Mouse (Mus musculus): ENCODE measurements at regions not wholly inside any gene's neighbourhood (a gene's known extent, or its start where the extent isn't known, plus 50 kb on each side); places are given as distances from the start of the nearest gene placed in this dataset.

DNA sequence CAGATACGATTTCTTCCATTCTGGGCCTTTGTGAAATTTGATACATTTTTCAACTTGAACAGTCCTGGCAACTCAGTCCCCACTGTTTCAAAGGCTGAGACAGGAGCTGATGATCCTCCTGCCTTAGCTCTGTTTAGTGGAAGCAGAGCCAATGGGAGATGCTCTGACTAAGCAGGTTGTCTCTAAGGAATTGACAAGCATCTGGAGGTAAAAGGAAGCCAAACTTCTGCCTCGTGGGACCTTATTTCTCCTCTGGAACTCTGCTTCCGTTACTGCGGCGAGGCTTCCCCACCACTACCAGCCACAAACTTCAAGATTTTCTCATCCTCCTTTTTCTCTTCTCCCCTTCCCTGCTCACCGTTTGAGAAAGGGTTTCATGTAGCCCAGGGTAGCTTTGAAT, 78.4 kb downstream of the Edn1 start:
- no peaks in the 10 kb centered on the region for H3K4me1 ChIP-seq (ENCODE audit: control insufficient read depth, insufficient read depth, low read length)
- no peak overlapping the region for H3K27ac ChIP-seq (replicated peaks; ENCODE audit: low read depth, low read length)
- H3K4me3 ChIP-seq (replicated peaks; ENCODE audit: low read length): no peak overlapping the region
- H3K9me3 ChIP-seq (ENCODE audit: control insufficient read depth, low read length): no peaks in the 10 kb centered on the region
- no peak overlapping the region for H3K9ac ChIP-seq (ENCODE audit: low read depth, low read length, severe bottlenecking)
- no peaks in the 10 kb centered on the region for H3K36me3 ChIP-seq (ENCODE audit: control insufficient read depth, insufficient read depth, low read length)
- H3K4me2 ChIP-seq (replicated peaks; ENCODE audit: low read depth, low read length, severe bottlenecking): no peak overlapping the region
- no peak for ATAC-seq (ENCODE audit: low FRiP score, low read depth)
- WGBS: 71% methylated on average over 6 of the region's 6 CpGs
- no peak for DNase-seq (ENCODE audit: low spot score)
- TF ChIP-seq POLR2A (IDR thresholded peaks at IDR 0.05; ENCODE audit: borderline replicate concordance, extremely low read depth, insufficient read depth, insufficient read length): no peak
- no peaks in the 10 kb centered on the region for H3K27me3 ChIP-seq (ENCODE audit: control insufficient read depth, insufficient read depth, low read length)

DNA sequence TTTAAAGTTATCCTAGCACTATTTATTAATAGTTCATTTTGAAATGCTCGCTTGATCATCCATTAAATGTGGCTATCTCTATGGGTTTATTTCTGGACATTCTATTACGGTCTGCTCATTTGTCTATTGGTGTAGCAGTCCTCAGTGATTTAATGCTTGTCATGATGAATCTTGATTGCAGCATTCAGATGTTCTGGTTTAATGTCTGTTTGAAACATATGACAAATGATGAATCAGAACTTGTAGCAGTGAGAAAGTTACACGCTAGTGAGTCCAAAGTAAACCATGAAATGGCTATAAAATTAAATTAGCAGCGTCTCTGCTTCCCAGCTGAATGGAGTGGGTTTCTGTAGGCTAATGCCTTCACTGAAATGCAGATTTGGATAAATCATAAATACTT, 81.8 kb downstream of the Edn1 start:
- ATAC-seq (ENCODE audit: low FRiP score, low read depth) (no peak), DNase-seq (ENCODE audit: low spot score) (no peak)
- Histone ChIP-seq H3K4me3 (replicated peaks; ENCODE audit: low read length) (no peak overlapping the region), H3K9me3 (ENCODE audit: control insufficient read depth, low read length) (no peaks in the 10 kb centered on the region), H3K27ac (replicated peaks; ENCODE audit: low read depth, low read length) (no peak overlapping the region), H3K4me1 (ENCODE audit: control insufficient read depth, insufficient read depth, low read length) (no peaks in the 10 kb centered on the region), H3K36me3 (ENCODE audit: control insufficient read depth, insufficient read depth, low read length) (no peaks in the 10 kb centered on the region), H3K9ac (ENCODE audit: low read depth, low read length, severe bottlenecking) (no peak overlapping the region), H3K4me2 (replicated peaks; ENCODE audit: low read depth, low read length, severe bottlenecking) (no peak overlapping the region), H3K27me3 (ENCODE audit: control insufficient read depth, insufficient read depth, low read length) (no peaks in the 10 kb centered on the region)
- no peak for TF ChIP-seq POLR2A (IDR thresholded peaks at IDR 0.05; ENCODE audit: borderline replicate concordance, extremely low read depth, insufficient read depth, insufficient read length)
- 72% methylated on average over 4 of the region's 4 CpGs for WGBS

DNA sequence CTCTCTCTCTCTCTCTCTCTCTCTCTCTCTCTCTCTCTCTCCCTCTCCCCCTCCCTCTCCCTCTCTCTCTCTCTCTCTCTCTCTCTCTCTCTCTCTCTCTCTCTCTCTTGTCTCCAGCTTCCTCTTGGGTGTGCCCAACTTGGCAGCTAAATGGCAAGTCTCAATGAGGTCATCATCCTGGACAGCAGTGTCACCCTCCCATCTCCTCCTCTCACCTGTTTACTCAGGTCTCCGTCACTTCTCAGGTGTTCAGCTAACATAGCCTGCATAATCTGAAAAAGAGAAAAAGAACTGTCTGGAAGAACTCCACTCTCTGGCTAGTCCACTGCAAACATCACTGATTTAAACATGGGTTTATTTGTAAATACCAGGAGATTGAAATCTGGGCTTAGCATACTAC, 89.1 kb downstream of the Edn1 start:
- no peaks in the 10 kb centered on the region for H3K36me3 ChIP-seq (ENCODE audit: control insufficient read depth, insufficient read depth, low read length)
- no peak overlapping the region for H3K4me3 ChIP-seq (replicated peaks; ENCODE audit: low read length)
- no peak for TF ChIP-seq POLR2A (IDR thresholded peaks at IDR 0.05; ENCODE audit: borderline replicate concordance, extremely low read depth, insufficient read depth, insufficient read length)
- DNase-seq (ENCODE audit: low spot score) (no peak), ATAC-seq (ENCODE audit: low FRiP score, low read depth) (no peak)
- no peaks in the 10 kb centered on the region for H3K9me3 ChIP-seq (ENCODE audit: control insufficient read depth, low read length)
- 100% methylated on average over 1 of the region's 1 CpGs for WGBS
- H3K4me1 ChIP-seq (ENCODE audit: control insufficient read depth, insufficient read depth, low read length): no peaks in the 10 kb centered on the region
- no peak overlapping the region for H3K27ac ChIP-seq (replicated peaks; ENCODE audit: low read depth, low read length)
- no peaks in the 10 kb centered on the region for H3K27me3 ChIP-seq (ENCODE audit: control insufficient read depth, insufficient read depth, low read length)
- no peak overlapping the region for H3K9ac ChIP-seq (ENCODE audit: low read depth, low read length, severe bottlenecking)
- H3K4me2 ChIP-seq (replicated peaks; ENCODE audit: low read depth, low read length, severe bottlenecking): no peak overlapping the region

DNA sequence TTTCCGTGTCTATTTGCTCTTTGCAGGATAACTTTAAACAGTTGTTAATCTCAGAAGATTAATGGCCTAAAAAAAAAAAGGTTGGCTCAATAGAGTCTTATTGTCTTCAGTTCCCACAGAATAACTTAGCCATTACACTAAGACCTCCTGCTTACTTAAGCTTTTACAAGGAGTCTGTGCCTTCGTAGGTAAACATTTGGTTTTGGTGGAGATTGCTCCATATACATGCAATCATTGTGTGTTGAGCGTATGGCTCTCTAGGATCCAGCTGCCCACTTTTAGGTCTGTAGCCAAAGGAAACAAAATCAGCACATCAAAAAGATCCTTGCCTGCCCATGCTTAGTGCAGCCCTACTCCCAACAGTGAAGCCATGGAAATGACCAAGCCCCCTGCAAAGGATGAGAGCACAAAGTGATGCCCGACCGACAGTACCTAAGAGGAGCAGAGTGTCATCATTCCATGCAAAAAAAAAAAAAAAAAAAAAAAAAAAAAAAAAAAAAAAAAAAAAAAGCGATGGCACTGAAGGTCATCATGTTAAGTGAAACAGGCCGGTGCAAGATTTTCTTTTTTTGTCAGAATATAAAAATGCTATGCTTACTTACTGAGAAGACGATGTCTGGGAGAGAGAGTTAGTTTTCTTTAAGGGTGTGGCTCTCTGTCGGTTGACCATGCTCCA, 90.2 kb downstream of the Edn1 start:
- Histone ChIP-seq H3K27ac (replicated peaks; ENCODE audit: low read depth, low read length) (no peak overlapping the region), H3K4me1 (ENCODE audit: control insufficient read depth, insufficient read depth, low read length) (no peaks in the 10 kb centered on the region), H3K27me3 (ENCODE audit: control insufficient read depth, insufficient read depth, low read length) (no peaks in the 10 kb centered on the region), H3K9me3 (ENCODE audit: control insufficient read depth, low read length) (no peaks in the 10 kb centered on the region), H3K4me2 (replicated peaks; ENCODE audit: low read depth, low read length, severe bottlenecking) (no peak overlapping the region), H3K36me3 (ENCODE audit: control insufficient read depth, insufficient read depth, low read length) (no peaks in the 10 kb centered on the region), H3K4me3 (replicated peaks; ENCODE audit: low read length) (no peak overlapping the region), H3K9ac (ENCODE audit: low read depth, low read length, severe bottlenecking) (no peak overlapping the region)
- 80% methylated on average over 9 of the region's 9 CpGs for WGBS
- no peak for DNase-seq (ENCODE audit: low spot score)
- no peak for TF ChIP-seq POLR2A (IDR thresholded peaks at IDR 0.05; ENCODE audit: borderline replicate concordance, extremely low read depth, insufficient read depth, insufficient read length)
- no peak for ATAC-seq (ENCODE audit: low FRiP score, low read depth)

DNA sequence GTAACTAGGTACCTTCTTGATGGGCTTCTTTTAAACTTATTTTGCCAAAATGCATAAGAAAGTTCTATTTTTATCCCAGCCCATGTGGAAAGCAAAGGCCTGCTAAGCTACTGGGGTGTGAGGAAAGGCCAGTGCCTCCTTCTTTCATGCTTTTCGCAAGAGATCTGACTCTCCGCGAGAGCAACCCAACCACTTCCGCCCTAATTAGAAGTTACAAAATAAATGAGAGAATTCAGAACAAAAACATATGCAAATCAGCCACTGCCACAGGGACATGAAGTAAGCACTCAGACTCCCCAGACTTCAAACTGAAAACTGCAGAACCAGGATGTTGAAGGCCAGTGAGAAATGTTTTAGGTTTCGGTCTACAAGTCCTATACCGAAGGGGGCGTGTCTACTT, 91.4 kb downstream of the Edn1 start:
- H3K36me3 ChIP-seq (ENCODE audit: control insufficient read depth, insufficient read depth, low read length): no peaks in the 10 kb centered on the region
- WGBS: 92% methylated on average over 7 of the region's 7 CpGs
- H3K9me3 ChIP-seq (ENCODE audit: control insufficient read depth, low read length): no peaks in the 10 kb centered on the region
- no peak for ATAC-seq (ENCODE audit: low FRiP score, low read depth)
- no peaks in the 10 kb centered on the region for H3K27me3 ChIP-seq (ENCODE audit: control insufficient read depth, insufficient read depth, low read length)
- TF ChIP-seq POLR2A (IDR thresholded peaks at IDR 0.05; ENCODE audit: borderline replicate concordance, extremely low read depth, insufficient read depth, insufficient read length): no peak
- H3K27ac ChIP-seq (replicated peaks; ENCODE audit: low read depth, low read length): no peak overlapping the region
- no peak overlapping the region for H3K9ac ChIP-seq (ENCODE audit: low read depth, low read length, severe bottlenecking)
- DNase-seq (ENCODE audit: low spot score): no peak
- H3K4me3 ChIP-seq (replicated peaks; ENCODE audit: low read length): no peak overlapping the region
- no peak overlapping the region for H3K4me2 ChIP-seq (replicated peaks; ENCODE audit: low read depth, low read length, severe bottlenecking)
- no peaks in the 10 kb centered on the region for H3K4me1 ChIP-seq (ENCODE audit: control insufficient read depth, insufficient read depth, low read length)

DNA sequence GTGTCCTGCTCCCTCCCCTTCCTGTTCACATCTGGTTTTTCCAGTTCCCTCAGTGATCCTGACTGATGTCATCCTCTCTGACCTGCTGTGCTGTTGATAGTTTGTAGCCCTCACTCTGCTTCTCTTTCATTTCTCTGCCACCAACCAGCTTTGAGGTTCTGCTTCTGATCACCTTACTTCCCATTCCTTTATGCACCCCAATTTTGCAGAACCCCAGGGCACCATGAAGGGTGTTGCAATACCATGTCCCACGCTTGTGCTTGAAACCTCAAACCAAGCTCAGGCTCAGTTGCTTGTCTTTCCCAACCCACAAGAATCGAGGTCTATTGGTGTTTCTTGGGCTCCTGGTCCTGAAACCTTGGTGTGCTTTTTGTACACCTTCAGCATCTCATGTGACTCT, 93.3 kb downstream of the Edn1 start:
- WGBS: 72% methylated on average over 2 of the region's 2 CpGs

More for the DNA sequence above, 93.3 kb downstream of the Edn1 start:
- Histone ChIP-seq H3K4me2 (replicated peaks; ENCODE audit: low read depth, low read length, severe bottlenecking) (no peak overlapping the region), H3K9me3 (ENCODE audit: control insufficient read depth, low read length) (no peaks in the 10 kb centered on the region), H3K9ac (ENCODE audit: low read depth, low read length, severe bottlenecking) (no peak overlapping the region), H3K27ac (replicated peaks; ENCODE audit: low read depth, low read length) (no peak overlapping the region), H3K27me3 (ENCODE audit: control insufficient read depth, insufficient read depth, low read length) (no peaks in the 10 kb centered on the region), H3K4me1 (ENCODE audit: control insufficient read depth, insufficient read depth, low read length) (no peaks in the 10 kb centered on the region), H3K4me3 (replicated peaks; ENCODE audit: low read length) (no peak overlapping the region), H3K36me3 (ENCODE audit: control insufficient read depth, insufficient read depth, low read length) (no peaks in the 10 kb centered on the region)
- TF ChIP-seq POLR2A (IDR thresholded peaks at IDR 0.05; ENCODE audit: borderline replicate concordance, extremely low read depth, insufficient read depth, insufficient read length): no peak
- DNase-seq (ENCODE audit: low spot score): no peak
- ATAC-seq (ENCODE audit: low FRiP score, low read depth): no peak

All from limb, embryonic 14.5 days (tissue).